Mouse (Mus musculus) skeletal muscle tissue, adult 2 months (tissue): ENCODE data around the gene Hnrnph3.

Experiments
- DNase-seq: peaks from one replicate; pipeline ENCODE4 v3.0.0-alpha.2; 2012; ENCODE audit warnings: low read depth, low spot score

Hnrnph3 gene

DNA sequence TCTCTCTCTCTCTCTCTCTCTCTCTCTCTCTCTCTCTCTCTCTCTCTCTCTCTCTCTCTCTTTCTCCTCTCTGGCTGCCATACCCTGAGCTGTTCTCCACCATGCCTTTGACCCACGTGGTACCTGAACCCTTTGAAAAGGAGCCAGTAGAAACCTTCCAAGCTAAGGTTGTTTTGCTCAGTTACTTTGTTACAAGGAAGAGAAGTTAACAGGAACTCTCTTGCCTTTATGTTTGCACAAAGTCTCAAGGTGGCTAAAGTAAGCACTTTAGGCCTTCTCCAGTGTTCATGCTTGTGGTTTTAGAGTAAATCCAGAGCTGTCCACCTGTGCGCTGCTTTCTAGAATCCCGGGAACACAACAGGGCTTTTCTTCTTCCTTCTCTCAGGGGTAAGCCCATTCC, 8.2 kb upstream of the Hnrnph3 start:
- DNase-seq, result no peak

DNA sequence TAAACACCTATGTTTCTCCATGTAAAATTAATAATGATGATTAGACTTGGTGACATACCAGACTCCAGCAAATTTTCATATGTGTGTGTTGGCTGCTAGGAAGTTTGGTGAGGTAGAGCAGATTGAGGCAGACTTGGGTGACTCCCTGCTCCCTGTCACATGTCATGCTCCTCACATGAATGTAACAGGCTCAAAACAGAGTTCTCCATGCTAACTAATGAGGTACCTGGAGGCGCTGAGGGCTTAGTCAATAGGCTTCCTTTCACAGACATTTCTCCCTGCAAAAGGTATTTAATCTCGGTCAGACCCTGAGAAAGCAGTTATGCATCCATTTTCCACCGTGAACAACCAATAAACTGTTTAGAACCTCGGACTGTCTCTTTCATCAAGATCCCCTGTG, 4.4 kb upstream of the Hnrnph3 start:
- no peak for DNase-seq

DNA sequence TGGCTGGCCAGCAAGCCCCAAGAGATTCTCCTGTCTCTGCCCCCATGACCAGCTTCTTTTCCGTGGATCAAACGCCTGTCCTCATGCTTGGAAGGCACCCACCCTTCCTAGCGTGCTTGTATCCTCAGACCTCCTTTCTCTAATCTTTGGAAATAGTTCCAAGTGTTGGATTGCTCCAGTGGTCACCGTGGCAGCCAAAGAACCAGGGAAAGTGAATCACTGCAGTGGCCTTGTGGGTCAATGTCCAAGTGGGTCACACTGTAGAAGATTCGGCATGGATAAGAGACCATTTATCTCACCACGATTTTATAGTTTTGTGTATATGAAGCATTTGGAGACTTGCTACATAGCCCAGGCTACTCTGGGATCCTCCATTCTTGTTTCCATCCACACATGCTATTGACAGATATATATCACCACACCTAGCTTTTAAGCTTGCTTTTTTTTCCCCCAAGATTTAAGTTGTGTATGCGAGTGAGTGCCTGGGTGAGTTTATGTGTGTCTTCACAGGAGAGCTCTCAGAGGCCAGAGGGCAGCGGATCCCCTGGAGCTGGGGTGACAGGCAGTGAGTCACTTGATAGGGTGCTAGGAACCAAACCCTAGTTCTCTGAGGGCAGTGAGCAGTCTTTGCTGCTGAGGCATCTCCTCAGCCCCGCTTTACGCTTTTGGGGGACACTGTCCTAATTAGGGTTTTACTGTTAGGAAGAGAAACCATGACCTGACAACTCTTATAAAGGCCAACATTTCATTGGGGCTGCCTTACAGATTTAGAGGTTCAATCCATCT, 3.6 kb upstream of the Hnrnph3 start:
- no peak for DNase-seq

DNA sequence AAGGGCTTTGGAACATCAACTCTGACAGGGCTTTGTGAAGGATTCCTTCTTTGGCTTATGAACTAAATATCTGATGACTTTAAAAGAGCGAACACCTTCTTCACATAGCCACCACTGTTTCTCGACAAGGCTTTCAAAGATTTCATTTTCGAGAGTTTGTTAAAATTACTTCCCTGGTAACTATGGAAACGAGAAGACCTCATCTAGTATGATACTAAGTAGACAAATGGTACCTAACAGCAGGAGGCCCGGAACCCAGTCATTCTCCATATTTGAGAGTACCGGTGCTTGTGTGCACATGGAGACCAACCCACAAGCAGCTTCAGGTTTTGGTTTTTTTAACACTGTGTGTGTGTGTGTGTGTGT, 2.8 kb upstream of the Hnrnph3 start:
- DNase-seq, result no peak

DNA sequence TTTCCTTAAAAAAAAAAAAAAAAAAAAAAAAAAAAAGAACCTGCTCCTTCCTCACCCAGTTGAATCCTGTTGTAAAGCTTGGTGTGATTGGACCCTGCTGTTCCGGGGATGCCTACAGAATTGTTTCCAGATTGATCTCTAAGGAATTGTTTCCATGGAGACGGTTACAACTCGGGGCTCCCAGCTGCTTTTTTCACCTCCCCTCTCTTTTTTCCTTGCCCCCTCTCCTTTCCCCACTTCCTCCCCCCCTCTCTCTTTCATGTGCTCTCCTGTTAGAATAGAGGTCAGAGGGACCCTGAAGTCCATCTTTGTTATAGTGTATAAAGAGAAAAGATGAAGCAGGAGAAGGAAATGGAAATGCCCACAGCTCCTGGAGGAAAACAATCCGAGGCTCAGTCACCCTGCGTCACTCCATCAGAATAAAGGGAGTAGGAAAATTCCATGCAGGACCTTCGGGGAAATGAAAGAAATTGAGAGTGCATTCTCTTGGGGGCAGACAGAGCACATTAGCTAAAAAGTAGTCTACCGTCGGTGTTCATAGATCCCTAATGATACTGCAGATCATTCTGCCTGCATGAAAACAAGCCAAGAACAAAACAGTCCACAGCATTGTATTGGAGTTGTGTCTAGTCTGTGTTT, 2.3 kb upstream of the Hnrnph3 start:
- no peak for DNase-seq

DNA sequence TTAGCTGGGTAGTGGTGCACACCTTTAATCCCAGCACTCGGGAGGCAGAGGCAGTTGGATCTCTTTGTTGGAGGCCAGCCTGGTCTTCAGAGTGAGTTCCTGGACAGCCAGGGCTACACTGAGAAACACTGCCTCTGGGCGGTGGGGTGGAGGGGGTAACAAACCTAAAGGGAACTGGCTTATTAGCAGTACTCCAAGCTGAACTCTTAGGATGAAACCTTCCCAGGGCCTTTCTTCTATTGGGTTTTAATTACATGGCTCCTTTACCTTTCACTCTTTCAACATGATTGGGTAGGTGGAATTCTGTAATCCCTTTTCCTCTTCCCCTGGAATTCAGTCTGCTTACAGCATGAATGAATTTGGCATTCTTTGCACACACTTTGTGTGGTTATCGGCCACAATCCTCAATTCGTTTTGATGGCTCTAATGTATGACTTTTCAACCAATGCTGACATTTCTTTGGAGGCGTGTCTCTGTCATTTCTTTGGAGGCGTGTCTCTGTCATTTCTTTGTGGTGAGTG, 1.5 kb upstream of the Hnrnph3 start:
- DNase-seq, result no peak

DNA sequence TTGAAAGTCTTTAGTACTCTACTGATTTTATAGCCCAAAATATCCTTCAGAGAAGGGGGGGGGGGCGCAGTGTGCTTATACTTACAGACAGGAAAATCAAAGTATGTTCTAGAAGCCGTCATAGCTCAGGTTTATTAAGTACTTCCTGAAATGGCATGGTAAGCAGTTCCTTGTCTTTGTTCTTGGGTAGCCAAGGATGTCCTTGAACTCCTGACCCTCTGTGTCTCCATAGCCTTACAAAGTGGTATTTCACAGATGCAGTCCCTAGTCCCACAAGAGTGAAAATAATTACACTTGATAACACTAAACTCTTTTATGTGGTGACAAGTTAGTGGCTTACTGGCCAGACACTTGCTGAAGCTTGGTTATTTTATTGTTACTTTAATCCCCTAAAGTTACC, 999 bp upstream of the Hnrnph3 start:
- DNase-seq, result no peak

DNA sequence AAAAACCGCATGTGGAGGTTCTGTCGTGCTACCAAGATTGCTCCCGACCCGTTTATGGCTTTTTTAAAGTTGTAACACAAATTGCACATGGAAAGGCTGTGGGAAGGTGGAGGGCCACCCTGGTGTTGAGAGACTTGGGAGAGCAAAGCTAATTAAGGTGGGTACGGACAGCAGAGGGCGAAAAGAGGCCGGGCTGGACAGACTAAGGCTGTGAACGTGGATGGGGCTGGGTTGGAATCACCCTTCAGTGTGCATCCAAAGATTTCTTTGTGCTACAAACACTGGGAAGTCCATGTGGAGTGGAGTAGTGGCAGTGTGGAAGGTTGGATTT, 528 bp upstream of the Hnrnph3 start:
- peak; percentile 62 for DNase-seq

DNA sequence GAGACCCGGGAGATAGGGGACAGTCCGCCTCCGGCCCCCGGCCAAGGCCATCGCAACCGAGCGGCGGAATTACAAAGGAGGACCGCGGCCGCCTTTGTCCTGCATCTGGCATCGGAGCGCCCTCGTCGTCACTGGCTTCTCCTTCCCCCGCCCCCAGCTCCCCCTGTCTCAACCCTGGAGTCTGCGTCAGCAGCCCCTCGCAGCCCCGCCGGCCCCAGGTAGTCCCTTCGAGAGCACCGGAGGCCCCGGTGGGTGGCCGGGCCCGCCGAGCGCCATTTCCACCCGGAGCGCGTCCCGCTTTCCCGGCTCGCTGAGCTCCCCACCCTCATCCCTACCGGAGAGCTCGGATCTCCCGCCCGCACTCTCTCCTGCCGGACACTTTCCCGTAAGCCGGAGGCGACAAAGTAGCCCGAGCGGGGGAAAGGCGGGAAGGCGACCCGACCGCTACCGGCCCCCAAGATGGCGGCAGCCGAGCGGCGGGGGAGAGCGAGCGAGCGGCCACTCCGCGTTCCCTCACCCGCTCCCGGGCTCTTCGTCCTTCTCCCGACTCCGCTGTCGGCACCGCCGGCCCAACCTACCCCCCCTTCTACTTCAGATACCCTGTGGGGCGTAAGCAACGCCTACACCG, 782 bp downstream of the Hnrnph3 start:
- peak; percentile 31 for DNase-seq

DNA sequence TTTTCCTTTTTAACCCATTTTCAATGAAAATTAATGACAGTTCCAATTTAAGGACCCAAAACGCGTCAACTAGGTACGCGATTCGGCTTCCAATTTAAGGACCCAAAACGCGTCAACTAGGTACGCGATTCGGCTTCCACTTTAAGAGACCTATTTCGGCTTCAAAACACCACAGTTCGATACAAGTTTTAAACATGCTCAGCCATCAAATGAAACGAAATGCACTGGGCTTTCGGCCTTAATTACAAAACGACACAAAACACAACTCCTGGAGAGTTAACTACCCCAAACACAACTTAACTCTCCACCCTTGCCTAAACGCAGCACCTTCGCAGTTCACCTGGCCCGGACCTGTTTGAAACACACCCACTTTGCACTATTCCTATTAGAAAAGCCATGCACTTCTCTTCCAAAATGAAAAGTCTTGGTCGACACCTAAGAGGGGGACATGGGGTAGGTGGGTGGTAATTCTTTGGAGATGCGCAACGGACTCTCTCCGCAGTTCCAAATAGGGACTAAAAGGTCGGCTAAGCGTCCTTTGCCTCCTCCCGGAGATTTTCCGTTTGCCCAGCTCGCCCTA, 1.4 kb downstream of the Hnrnph3 start:
- no peak for DNase-seq

DNA sequence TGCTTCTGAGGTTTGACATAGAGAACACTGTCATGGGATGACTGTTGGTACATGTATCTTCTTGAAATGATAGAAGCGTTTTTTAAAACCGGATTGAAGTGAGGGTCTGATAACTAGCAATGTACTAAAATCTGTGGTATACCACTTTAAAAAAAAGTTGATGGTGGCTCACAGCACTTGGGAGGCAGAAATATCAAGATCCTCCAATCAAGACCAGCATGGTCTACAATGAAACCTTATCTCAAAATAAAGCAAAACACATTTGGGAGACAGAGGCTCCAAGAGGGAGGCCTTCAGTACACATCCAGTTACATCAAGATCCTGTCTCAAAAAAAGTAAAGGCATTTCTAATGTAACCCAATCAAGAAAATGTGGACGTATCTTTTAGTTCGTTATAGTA, 2.3 kb downstream of the Hnrnph3 start:
- no peak for DNase-seq

DNA sequence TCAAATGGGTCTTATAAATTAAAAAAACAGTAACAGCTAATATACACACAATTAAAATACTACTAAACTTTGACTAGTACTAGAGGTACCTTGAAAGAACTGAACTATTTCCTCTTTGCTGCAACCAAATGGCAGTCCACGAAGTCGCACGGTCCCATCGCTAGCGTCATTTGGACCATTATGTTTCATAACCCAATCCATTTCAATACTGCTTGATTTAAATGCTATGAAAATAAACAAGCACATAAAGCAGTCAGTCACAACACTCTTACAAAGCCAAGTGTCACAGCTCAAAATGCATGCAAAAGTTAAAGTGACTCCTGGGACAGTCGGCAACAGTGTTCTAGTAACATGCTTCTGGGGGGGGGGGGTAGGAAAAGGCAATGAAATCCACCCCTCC, 4.7 kb downstream of the Hnrnph3 start:
- DNase-seq, result no peak

DNA sequence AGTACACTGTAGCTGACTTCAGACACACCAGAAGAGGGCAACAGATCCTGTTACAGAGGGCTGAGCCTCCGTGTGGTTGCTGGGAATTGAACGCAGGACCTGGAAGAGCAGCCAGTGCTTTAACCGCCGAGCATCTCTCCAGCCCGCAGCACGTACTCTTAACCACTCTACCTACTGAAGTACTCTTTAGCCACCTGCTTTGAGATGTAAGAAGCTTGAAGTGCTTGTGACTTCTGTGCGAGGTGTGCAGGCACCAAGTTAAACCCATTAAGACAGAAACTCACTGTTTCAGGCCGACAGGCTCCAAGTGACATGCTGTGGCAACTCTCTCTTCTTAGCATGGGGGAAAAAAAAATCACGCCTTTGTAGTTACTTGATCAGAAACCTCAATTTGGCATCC, 9.8 kb downstream of the Hnrnph3 start:
- DNase-seq, result no peak

DNA sequence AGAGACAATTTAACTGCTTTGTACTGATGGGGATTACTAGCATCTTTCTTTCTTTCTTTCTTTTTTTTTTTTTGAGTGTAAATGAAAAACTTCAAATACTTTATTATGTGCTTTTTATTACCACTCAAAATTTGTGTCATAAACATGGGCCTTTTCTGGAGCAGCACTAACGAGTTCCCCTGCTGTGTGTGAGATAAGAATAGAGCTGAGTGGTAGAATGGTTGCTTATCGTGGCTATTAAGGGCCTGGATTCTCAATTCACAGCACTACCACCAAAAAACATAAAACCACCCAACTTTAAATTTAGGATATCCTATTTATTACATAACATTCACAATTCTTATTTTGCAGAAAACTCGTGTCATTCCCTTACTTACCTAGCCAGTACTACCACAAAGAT, 10.5 kb downstream of the Hnrnph3 start:
- DNase-seq, result no peak

DNA sequence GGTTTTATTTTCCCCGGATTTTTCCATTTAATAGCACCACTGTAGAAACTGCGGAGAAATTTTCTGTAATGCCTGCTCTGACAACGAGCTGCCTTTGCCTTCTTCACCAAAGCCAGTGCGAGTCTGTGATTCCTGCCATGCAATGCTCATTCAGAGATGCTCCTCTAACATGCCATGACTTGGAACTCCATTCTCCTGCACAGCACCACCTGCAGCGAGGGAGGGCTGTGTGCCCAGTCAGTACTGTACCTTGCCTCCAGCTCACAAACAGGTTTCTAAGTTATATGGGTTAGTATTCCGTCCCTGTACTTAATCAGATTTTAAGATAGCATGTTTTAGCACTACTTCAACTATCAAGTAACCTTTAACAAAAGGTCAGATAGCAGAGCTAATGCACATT, 12.5 kb downstream of the Hnrnph3 start:
- no peak for DNase-seq

DNA sequence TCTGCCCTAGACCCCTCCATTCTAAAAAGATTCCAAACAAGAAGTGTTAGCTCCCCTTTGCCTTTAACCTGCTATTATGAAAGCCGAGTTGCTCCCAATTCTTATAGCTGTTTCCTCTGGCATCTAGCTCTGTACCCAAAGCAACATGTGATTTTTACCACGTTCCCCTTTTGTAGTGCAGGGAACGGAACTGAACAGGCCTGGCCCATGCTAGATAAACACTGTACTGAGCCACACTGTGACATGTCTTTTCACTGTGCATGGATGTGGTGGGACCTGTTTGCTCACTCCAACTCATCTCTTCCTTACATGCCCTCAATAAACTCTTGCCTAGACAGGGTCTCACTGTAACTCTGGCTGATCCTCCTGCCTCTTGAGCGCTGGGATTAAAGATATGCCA, 13.7 kb downstream of the Hnrnph3 start:
- no peak for DNase-seq

DNA sequence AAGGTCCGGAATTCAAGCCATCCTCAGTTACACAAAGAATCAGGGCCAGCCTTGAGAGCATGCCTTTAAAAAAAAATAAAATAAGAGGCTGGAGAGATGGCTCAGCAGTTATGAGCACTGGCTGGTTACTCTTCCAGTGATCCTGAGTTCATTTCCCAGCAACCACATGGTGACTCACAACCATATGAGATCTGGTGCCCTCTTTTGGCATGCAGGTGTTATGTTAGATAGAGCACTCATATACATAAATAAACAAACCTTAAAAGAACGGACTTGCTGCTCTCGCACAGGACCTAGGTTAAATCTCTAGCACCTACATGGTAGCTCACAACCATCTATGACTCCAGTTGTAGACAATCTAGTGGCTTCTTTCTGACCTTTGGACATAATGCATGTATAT, 15.8 kb downstream of the Hnrnph3 start:
- DNase-seq, result no peak

DNA sequence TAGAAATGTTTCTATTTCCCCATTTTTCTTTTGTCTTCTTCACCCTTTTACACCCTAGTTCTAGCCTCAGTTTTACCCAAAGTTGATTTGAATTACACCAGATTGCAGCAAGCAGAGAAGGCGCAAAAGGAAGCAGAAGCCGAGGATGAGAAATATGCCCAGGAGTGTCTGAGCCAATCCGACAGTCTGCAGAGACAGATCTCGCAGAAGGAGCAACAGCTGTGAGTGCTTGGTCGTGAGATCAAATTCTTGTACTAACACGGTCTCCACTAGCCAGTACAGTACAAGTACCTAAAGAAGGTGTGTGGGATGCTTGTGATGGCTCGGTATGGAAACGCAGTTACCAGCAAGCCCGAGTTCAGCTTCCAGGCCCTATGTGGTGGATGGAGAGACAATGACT, 19.5 kb downstream of the Hnrnph3 start:
- DNase-seq, result no peak

DNA sequence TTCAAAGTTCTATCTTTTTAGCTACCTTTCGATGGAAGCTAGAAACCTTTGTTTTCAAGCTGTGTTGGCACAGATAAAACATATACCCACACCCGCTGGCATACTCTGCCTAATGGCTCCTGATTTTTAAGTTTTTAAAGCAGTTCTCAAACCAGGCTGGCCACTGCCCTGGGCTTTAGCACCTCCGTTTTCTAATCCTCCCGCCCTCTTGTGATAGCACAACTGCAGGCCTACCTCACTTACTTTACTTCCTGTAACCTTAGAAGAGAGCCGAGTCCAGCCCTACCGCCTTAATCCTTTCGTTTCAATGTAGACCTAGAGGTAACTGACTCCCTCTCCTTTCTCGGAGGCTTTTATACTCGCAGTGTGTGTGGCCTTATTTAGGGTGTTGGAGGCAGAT, 20.8 kb downstream of the Hnrnph3 start:
- DNase-seq, result no peak

DNA sequence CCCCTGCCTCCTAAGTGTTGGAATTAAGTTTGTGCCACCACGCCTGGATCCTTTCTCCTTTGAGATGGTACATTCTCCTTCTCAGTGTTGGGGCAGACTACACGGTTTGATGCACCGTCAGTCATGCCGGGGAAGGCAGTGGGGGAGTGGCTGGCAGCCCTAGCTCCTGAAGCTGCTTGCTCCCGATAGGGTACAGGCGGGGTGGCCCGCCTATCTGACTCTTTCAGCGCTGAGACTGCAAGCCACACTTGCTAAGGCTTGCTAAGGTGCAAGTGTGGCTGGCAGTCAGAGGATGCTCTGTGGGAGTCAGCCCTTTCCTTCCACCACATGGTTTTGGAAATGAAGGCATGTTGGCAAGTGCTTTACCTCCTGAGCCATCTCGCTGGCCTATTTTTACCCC, 23.4 kb downstream of the Hnrnph3 start:
- no peak for DNase-seq

DNA sequence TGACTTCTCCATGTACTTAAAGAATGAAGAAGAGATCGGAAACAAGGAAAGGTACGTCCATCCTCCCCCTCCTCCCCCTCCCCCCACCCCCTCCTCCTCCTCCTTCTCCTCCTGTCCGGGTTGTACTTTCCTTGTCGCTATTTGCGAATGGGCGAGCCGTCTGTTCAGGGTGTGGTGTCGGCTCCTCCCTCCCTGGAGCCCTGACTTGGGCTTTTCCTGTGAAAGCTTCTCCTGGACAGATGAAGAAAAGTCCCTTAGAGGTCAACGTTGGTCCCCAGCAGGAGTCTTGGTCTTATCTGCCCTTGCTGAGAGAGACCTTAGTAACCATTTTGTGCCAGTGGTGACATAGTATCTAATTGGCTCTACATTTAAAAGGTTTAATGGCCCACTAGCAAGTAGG, 30.0 kb downstream of the Hnrnph3 start:
- DNase-seq, result no peak

DNA sequence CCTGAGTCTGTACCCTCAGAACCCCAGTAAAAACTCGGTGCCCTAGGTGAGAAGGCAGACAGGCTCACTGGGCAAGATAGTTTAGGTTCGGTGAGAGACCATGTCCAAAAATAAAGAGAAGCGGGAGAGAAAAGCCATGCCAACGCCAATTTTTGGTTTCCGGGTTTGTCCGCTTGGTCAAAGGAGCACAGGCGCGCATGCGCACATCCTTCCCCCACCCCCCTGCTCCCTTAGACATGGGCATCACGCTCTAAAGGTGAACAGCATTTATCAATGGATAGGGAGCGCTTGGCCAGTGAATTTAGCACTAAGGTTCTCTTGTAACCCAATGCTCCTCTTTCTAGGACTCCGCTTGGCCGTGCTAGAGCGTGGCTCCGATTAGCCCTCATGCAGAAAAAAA, 33.4 kb downstream of the Hnrnph3 start:
- no peak for DNase-seq

DNA sequence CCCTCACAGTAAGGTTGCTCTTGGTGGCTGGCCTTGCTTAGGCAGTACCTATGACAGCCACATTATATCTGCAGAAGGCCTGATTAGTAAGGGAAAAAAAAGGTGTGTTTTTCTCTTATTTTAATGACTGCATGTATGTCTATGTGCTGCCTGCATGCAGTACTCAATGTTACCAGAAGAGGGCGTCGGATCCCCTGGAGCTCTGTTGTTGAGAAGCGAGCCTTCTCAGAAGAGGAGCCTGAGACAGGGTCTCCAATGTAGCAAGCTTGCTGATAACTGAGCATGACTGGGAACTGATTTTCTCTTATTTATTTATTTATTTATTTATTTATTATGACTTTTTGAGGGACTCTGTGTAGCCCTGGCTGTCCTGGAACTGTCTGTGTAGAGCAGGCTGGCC, 36.7 kb downstream of the Hnrnph3 start:
- no peak for DNase-seq
